In the genomic region with DNA sequence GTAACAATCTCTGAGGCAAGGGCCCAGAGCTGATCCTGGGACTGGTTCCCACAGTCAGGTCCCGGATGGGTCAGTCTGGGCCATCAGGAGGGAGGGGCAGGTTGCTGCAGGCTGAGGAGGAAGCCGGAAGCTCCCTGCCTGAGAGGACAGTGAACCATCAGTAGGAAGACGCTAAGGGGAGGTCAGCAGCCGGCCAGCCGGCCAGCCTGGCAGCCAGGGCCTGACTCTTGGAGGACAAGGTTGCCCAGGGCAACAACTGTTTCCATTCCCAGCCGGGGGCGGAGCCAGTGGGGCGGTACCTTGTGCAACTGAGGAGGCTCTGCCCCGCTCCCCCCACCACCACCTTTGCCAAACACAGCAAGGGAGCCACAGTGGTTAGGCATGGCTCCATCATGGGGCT, we compare ENCODE assay signal across 8 mouse cellular contexts. TPM values are rescaled to one million over a fixed set of nuclear protein-coding genes. Genes with fewer than 3 reads are reported as not detected.
DNase-seq lines count a peak whose midpoint lies in the region; ATAC-seq lines count a peak whose summit lies in the region.

No protein-coding gene starts in this region.

- peak overlapping the region; percentile 85 for H3K27ac ChIP-seq in midbrain, embryonic 10.5 days (replicated peaks)
- no peak overlapping the region for H3K27ac ChIP-seq in midbrain, embryonic 16.5 days (ENCODE audit: low read length)
- H3K27ac ChIP-seq in heart, embryonic 13.5 days (replicated peaks): no peak overlapping the region
- H3K27ac ChIP-seq in kidney, embryonic 14.5 days (ENCODE audit: low read depth, low read length): no peak overlapping the region

- H3K4me2 ChIP-seq in midbrain, embryonic 16.5 days (ENCODE audit: low read length): no peak overlapping the region
- no peak overlapping the region for H3K4me2 ChIP-seq in heart, embryonic 13.5 days
- H3K4me2 ChIP-seq in kidney, embryonic 14.5 days (replicated peaks; ENCODE audit: low read depth, low read length): no peak overlapping the region

- H3K4me1 ChIP-seq in midbrain, embryonic 10.5 days: peaks cover 60% of the 10 kb centered on the region
- H3K4me1 ChIP-seq in midbrain, embryonic 16.5 days (ENCODE audit: control insufficient read depth, insufficient read depth, low read length): peaks cover 5% of the 10 kb centered on the region; the same call in 1 of the 2 replicates
- peaks cover 31% of the 10 kb centered on the region for H3K4me1 ChIP-seq in heart, embryonic 13.5 days
- H3K4me1 ChIP-seq in kidney, embryonic 14.5 days (ENCODE audit: control insufficient read depth, insufficient read depth, low read length): peaks cover 26% of the 10 kb centered on the region

- no peak for ATAC-seq in midbrain, embryonic 16.5 days
- 0 out of 2 replicates have a peak, but pooled peaks have one; percentile 28 for ATAC-seq in heart, embryonic 13.5 days (ENCODE audit: extremely low read depth, insufficient number of reproducible peaks, low FRiP score, low TSS enrichment)
- peak; percentile 72 for ATAC-seq in kidney, embryonic 14.5 days (ENCODE audit: low FRiP score, low TSS enrichment)

- no peaks in the 10 kb centered on the region; the same call in 1 of the 2 replicates for H3K9me3 ChIP-seq in midbrain, embryonic 10.5 days (replicated peaks)
- H3K9me3 ChIP-seq in midbrain, embryonic 16.5 days (replicated peaks; ENCODE audit: control insufficient read depth, low read length, poor library complexity, severe bottlenecking): no peaks in the 10 kb centered on the region
- H3K9me3 ChIP-seq in heart, embryonic 13.5 days: no peaks in the 10 kb centered on the region
- no peaks in the 10 kb centered on the region; the same call in 1 of the 2 replicates for H3K9me3 ChIP-seq in kidney, embryonic 14.5 days (ENCODE audit: control insufficient read depth, low read length)

- H3K27me3 ChIP-seq in midbrain, embryonic 10.5 days (ENCODE audit: low read depth, poor library complexity, severe bottlenecking): no peaks in the 10 kb centered on the region
- no peaks in the 10 kb centered on the region for H3K27me3 ChIP-seq in midbrain, embryonic 16.5 days (ENCODE audit: control insufficient read depth, insufficient read depth, low read depth, low read length)
- H3K27me3 ChIP-seq in heart, embryonic 13.5 days (replicated peaks): no peaks in the 10 kb centered on the region
- H3K27me3 ChIP-seq in kidney, embryonic 14.5 days (ENCODE audit: control insufficient read depth, insufficient read depth, low read length): no peaks in the 10 kb centered on the region

- no peaks in the 10 kb centered on the region for H3K36me3 ChIP-seq in midbrain, embryonic 10.5 days
- no peaks in the 10 kb centered on the region for H3K36me3 ChIP-seq in midbrain, embryonic 16.5 days (ENCODE audit: control insufficient read depth, insufficient read depth, low read length)
- no peaks in the 10 kb centered on the region for H3K36me3 ChIP-seq in heart, embryonic 13.5 days
- H3K36me3 ChIP-seq in kidney, embryonic 14.5 days (ENCODE audit: control insufficient read depth, insufficient read depth, low read length): no peaks in the 10 kb centered on the region

- WGBS in midbrain, embryonic 10.5 days: 3% methylated on average over 9 of the region's 9 CpGs
- WGBS in midbrain, embryonic 16.5 days: 6% methylated on average over 9 of the region's 9 CpGs
- 7% methylated on average over 9 of the region's 9 CpGs for WGBS in heart, embryonic 13.5 days
- WGBS in kidney, embryonic 14.5 days: 6% methylated on average over 9 of the region's 9 CpGs

- no peak overlapping the region for H3K9ac ChIP-seq in midbrain, embryonic 16.5 days (ENCODE audit: low read depth, low read length)
- peak overlapping the region; percentile 8; the same call in 1 of the 2 replicates for H3K9ac ChIP-seq in heart, embryonic 13.5 days
- H3K9ac ChIP-seq in kidney, embryonic 14.5 days (ENCODE audit: low read depth, low read length): no peak overlapping the region

- H3K4me3 ChIP-seq in midbrain, embryonic 10.5 days: peak overlapping the region; percentile 16; the same call in 1 of the 2 replicates
- H3K4me3 ChIP-seq in midbrain, embryonic 16.5 days (ENCODE audit: low read depth, low read length): no peak overlapping the region
- no peak overlapping the region for H3K4me3 ChIP-seq in heart, embryonic 13.5 days
- H3K4me3 ChIP-seq in kidney, embryonic 14.5 days (ENCODE audit: low read length): no peak overlapping the region

- peak; percentile 82 for DNase-seq in midbrain, embryonic 10.5 days (ENCODE audit: low spot score)
- DNase-seq in embryo, embryonic 11.5 days (ENCODE audit: low read depth, low spot score): peak; percentile 32
- DNase-seq in lung, postnatal 14 days: peak; percentile 67
- peak; percentile 65 for DNase-seq in yolk sac, embryonic 10.5 days (ENCODE audit: low spot score)
- no peak for DNase-seq in thymus, postnatal 25 days

RNA-seq across cellular contexts. Expression of a gene that starts 5.1 kb away (rescaled TPM):
- polyA plus RNA-seq in midbrain, embryonic 10.5 days (2016; fragmentation: Nextera tagmentation; extraction: Ambion mirVana): 20.5 and 32.9 TPM in 2 replicates
- polyA plus RNA-seq in midbrain, embryonic 16.5 days (2015; fragmentation: Nextera tagmentation; extraction: Ambion mirVana): 6.0 and 6.3 TPM in 2 replicates
- polyA plus RNA-seq in heart, embryonic 13.5 days (2015; fragmentation: Nextera tagmentation; extraction: Ambion mirVana): 3.6 and 4.4 TPM in 2 replicates
- polyA plus RNA-seq in kidney, embryonic 14.5 days (2014; fragmentation: Nextera tagmentation; extraction: Ambion mirVana): 1.8 and 1.9 TPM in 2 replicates

RNA-seq across cellular contexts. Expression of a gene that starts 25.6 kb away (rescaled TPM):
- polyA plus RNA-seq in midbrain, embryonic 10.5 days (2016; fragmentation: Nextera tagmentation; extraction: Ambion mirVana): 0.19 and 0.52 TPM in 2 replicates
- polyA plus RNA-seq in midbrain, embryonic 16.5 days (2015; fragmentation: Nextera tagmentation; extraction: Ambion mirVana): 0.26 and 1.6 TPM in 2 replicates
- not detected in 2 replicates for polyA plus RNA-seq in heart, embryonic 13.5 days (2015; fragmentation: Nextera tagmentation; extraction: Ambion mirVana)
- 0.22 TPM in 1 of 2 replicates, not detected in the other for polyA plus RNA-seq in kidney, embryonic 14.5 days (2014; fragmentation: Nextera tagmentation; extraction: Ambion mirVana)

RNA-seq across cellular contexts. Expression of a gene that starts 38.7 kb away (rescaled TPM):
- polyA plus RNA-seq in midbrain, embryonic 10.5 days (2016; fragmentation: Nextera tagmentation; extraction: Ambion mirVana): 1.2 and 1.6 TPM in 2 replicates
- 0.18 and 0.20 TPM in 2 replicates for polyA plus RNA-seq in midbrain, embryonic 16.5 days (2015; fragmentation: Nextera tagmentation; extraction: Ambion mirVana)
- 0.20 and 0.29 TPM in 2 replicates for polyA plus RNA-seq in heart, embryonic 13.5 days (2015; fragmentation: Nextera tagmentation; extraction: Ambion mirVana)
- 0.97 and 1.2 TPM in 2 replicates for polyA plus RNA-seq in kidney, embryonic 14.5 days (2014; fragmentation: Nextera tagmentation; extraction: Ambion mirVana)

RNA-seq across cellular contexts. Expression of a gene that starts 48.5 kb away (rescaled TPM):
- 0.28 TPM in 1 of 2 replicates, not detected in the other for polyA plus RNA-seq in midbrain, embryonic 10.5 days (2016; fragmentation: Nextera tagmentation; extraction: Ambion mirVana)
- 0.10 and 0.19 TPM in 2 replicates for polyA plus RNA-seq in midbrain, embryonic 16.5 days (2015; fragmentation: Nextera tagmentation; extraction: Ambion mirVana)
- polyA plus RNA-seq in heart, embryonic 13.5 days (2015; fragmentation: Nextera tagmentation; extraction: Ambion mirVana): not detected in 2 replicates
- 0.29 TPM in 1 of 2 replicates, not detected in the other for polyA plus RNA-seq in kidney, embryonic 14.5 days (2014; fragmentation: Nextera tagmentation; extraction: Ambion mirVana)

RNA-seq across cellular contexts. Expression of a gene that starts 56.1 kb away (rescaled TPM):
- 15.3 and 16.7 TPM in 2 replicates for polyA plus RNA-seq in midbrain, embryonic 10.5 days (2016; fragmentation: Nextera tagmentation; extraction: Ambion mirVana)
- 14.3 and 14.6 TPM in 2 replicates for polyA plus RNA-seq in midbrain, embryonic 16.5 days (2015; fragmentation: Nextera tagmentation; extraction: Ambion mirVana)
- polyA plus RNA-seq in heart, embryonic 13.5 days (2015; fragmentation: Nextera tagmentation; extraction: Ambion mirVana): 6.0 and 6.6 TPM in 2 replicates
- polyA plus RNA-seq in kidney, embryonic 14.5 days (2014; fragmentation: Nextera tagmentation; extraction: Ambion mirVana): 9.7 and 13.0 TPM in 2 replicates
